Mouse (Mus musculus): ENCODE measurements around the gene Kdelr1. TPM values are rescaled to one million over a fixed set of nuclear protein-coding genes. Genes with fewer than 3 reads are reported as not detected.

Kdelr1 gene
- total RNA-seq, 2 experiments from 2014 or later, result 68.3 to 145 TPM

DNA sequence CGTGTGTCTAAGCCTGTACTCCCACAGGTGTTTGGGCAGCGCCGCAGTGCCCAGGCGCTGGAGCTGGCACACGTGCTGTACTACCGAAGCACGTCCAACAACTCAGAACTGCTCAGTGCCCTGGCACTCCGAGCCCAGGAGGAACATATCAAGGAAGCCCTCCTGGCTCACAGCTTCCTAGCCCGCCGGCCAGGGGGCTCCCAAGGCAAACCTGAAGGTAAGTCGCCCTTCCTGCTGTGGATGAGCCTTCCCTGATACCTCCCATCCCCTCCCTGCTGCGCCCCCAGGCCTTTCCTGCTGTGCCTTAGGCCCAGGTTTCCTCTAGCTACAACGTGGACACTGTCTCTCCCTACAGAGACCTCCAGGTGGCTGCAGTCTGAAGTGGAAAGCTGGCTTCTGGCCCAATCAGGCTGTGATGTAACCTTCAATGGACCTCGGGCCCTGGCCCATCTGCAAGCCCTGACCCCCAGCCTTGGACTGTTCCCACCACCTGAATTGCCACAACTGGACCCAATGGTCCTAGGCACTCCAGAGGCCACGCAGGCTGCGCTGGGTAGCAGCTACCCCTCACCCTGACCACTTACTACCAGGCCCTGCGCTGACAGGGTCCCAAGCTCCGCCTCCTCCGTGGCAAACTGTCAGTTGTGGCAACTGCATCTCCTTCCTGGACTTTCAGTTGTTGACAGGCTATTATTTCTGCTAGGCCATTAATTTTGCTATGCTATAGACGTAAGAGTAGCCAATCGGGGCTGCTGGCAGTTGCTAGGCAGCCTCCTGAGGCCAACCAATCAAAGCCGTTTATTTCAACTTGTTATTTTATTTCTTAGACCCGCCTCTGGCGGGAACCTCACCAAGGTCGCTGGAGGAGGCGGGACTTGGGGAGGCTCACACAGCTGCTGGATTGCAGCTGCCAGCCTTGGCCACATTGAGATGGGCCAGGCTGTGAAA is 43.8 kb downstream of the Kdelr1 start:
- peak; percentile 71 for ATAC-seq (replicated peaks; ENCODE audit: poor library complexity)

DNA sequence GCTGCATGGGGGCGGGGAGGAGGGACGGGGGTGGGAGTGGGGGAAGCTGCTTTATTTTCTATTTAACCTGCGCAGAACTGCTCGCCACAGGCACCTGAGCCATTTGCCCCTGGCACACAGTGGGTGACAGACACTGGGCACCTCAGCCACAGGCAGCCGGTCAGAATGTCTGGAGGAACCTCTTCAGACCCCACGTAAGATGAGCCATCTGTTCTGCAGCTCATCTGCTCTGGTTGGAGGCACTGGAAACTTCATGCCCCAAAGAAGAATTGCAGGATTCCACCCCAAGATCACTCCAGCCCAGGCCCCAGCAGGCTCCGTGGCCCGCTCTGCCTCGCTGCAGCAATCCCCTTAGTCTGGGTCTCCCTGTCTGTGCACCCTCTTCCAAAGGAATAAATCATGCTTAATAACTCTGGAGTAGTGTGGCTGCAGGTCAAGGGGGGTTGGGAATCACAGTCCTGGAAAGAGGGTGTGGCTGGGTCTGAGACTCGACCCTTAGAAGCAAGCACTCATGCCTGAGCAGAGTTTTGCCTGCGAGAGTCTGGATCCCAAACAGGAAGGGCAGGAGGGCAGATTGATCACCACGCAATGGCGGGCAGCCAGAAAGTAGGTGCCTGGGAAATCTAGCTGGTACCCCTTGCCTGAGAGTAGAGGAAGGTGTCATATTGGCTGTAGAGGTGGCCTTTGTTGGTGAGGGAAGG is 44.6 kb downstream of the Kdelr1 start:
- ATAC-seq (replicated peaks; ENCODE audit: poor library complexity), result no peak

DNA sequence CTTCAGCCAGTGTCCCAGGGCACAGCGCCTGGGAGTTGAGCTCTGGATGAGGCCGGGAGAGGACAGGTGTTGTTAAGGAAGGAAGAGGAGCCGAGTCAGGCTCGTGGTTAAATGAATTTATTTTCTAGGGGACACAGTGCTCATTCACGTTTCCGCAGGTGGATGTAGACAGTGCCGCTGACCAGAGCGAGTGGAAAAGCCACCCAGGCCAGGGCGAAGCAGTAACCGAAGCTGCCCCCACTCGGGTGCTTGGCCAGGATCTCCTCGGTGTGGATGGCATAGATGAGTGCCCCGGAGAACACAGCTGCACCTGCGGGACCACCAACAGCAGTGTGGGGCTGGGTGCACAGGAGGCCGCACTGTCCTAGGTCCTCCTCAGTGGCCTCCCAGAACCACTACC is 45.4 kb downstream of the Kdelr1 start:
- no peak for ATAC-seq (replicated peaks; ENCODE audit: poor library complexity)

DNA sequence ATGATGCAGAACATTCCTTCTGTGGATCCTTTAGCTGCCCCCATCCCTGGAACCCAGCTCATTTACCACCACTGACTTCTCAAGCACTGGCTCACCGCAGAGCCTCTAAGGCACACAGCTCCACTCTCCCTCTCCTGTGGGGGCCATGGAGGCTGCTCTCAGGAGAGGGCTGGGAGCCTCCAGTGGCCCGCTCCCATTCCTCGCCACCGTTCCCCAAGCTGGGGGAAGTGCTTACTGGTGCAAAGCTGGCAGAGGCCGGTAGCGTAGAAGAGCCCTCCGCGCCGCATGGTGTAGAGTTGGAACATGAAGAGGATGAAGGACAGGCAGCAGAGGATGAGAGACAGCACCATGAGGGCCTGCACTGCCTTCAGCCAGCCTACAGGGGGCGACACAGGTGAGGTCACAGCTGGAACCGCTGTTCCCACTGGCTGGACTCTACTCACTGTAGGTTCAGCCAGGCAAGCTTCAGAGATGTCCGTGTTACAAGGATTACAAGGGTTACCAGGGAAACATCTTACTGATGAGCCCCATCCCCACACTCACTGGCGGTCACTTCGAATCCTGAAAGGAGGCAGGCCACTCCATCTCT is 46.6 kb downstream of the Kdelr1 start:
- ATAC-seq (replicated peaks; ENCODE audit: poor library complexity), result no peak

DNA sequence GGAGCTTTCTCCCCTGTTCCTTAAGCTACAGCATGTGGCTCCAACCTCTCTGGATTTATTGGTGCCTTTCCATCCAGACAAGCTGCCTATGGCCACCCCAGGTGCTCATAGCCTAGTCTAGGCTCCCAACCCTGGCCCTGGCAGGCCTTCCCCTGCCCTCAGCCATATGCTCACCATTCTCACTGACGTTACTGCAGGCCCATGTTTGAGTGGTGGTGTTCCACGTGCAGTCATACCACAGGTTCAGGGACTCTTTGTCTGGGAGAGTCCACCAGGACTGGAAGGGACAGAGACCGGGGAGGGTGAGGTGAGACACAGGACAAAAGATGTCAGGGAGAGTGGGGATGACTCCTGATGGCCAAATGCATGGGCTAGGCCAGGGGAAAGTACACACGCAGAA is 47.2 kb downstream of the Kdelr1 start:
- ATAC-seq (replicated peaks; ENCODE audit: poor library complexity), result no peak

DNA sequence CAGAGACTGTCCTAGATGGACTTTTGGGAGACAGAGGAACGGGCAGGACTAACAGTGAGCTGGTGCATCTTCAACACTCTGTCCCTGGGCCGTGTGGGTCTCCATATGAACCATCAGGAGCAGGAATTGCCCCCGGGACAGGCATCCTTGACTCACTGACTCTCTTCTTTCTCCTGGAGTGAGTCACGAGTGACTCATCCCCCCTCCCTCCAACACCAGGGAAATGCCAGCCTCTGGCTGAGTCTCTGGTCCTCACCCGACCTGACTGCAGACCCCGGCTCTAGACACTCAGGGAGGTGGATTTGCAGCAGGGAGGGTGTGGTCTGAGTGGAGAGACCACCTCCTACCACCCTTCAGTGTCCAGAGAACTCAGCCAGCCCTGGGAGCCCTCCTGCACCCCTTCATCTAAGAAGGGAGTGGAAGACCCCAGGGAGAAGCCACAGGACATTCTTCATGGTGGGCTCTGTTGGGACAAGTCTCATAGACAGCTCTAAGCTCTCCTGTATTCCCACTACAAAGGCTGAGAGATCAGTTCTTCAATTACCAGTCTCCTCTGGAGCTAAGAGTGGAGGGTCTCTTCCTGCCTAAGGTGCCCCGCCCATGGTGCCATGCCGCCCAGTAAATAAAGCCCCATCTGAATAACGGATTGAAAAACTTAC is 48.1 kb downstream of the Kdelr1 start:
- no peak for ATAC-seq (replicated peaks; ENCODE audit: poor library complexity)

DNA sequence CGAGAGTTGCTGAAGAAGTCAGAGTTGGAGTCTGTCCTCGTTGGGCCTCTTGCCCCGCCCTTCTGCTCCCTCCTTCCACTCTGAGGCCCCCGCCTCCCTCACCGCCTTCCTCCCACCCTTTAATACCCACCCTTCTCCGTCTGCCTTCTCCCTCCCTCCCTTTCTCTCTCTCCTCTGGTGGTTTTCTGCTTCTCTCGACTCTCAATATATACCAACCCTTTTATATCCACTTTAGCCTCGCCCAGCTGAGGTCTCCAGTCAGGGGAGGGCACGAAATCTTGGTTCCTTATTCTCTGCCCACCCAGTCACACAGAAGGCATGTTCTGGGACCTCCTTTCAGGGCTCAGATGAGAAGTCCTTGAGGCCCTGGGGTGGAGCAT is 48.7 kb downstream of the Kdelr1 start, which contains the start of gene Emp3:
Emp3 (minus strand) TSS at position 163 of the 380 bp plus-strand sequence.
- ATAC-seq (replicated peaks; ENCODE audit: poor library complexity), result peak; percentile 22

DNA sequence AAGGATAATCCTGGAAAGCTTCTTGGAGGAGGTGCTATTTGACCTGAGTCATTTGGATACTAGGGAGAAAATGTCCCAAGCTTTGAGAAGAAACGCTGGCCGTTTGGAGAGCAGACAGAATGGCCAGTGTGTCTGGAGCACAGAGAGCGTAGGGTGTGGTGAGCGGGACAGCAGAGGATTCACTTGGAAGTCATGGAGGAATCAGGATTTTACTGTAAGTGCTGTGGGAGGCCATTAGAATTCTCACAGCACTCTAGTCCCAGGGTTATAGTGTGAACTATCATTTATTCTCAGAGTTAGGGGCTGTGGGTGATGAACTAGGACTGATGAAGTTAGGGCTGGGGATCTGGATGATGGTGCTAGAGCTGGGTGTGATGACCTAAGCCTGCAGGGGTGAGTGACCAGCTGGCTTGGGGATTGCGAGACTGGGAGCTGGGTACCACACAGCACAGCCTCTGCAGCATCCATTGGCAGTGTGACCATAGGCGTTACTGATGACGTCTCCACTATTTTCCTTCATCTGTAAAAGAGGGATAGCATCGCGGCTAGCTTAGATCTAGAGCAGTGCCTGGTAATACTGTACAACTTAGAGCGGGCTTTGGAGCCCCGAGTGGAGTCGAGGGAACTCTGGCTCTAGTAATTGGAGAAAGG is 49.5 kb downstream of the Kdelr1 start:
- no peak for ATAC-seq (replicated peaks; ENCODE audit: poor library complexity)

DNA sequence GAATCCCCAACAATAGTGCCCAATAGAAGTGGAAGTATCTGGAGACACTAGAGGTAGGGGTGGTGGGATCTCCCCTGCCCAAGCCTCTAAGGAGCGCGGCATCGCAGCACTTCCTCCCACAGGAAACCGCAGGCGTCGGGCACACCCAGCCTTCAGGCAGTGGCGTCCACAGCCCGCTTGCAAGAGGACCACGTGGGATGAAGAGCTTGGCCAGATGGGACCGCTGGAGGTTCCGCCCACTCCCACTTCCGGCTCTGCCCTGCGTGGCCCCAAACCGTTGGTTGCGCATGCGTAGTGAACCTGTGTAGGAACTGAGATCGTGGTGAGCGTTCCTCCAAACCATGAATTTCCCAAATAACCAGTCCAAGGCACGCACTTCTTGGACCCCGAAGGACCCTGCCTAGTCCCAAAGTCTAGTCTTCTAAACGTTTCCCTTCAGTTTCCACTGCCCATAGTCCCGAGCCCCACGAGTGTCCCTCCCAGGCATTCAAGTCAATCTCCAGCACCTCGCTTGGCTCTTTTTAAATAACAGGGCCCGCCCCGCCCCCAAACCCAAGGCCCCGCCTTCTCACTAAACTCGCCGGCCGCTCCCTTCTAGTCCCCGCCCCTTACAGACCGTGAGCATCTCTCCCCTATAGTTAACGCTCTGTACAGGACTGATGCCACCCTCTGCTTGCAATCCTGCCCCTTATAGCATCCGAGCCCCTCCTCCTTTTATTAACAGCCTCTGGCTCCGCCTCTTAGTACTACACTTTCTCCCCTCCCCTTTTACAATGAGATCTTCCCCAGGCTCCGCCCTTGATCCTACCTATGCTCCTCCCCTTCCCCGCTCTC is 50.6 kb downstream of the Kdelr1 start:
- ATAC-seq (replicated peaks; ENCODE audit: poor library complexity), result peak; percentile 67

DNA sequence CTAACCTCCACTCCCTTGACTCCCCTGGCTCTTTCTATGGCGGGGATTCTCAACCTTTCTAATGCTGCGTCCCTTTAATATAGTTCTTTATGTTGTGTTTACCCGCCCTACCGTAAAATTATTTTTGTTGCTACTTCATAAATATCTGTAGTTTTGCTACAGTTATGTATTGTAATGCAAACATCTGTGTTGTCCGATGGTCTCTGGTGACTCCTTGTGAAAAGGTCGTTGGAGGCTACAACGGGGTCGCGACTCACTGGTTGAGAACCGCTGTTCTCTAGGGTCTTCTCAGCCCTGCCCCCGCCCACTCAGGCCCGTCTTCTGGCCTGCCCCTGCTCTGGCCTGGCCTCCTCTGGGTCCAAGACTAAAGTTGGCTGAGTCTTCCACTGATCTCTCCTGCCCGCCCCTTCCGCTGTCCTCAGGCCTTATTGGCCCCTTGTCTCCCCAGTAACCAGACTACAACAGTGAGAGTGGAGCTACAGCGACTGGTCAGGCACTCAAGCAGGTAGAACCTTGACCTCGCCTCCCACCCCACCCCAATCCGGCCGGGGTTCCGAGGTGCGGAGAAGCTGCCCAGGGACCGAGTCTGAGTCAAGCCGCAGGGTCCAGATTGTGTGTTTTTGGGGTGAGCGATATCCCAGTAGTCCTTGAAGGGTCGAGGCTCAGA is 51.3 kb downstream of the Kdelr1 start, which contains the start of gene Ccdc114:
Ccdc114 (plus strand) TSS at position 311 of the 667 bp plus-strand sequence.
- peak; percentile 22 for ATAC-seq (replicated peaks; ENCODE audit: poor library complexity)

DNA sequence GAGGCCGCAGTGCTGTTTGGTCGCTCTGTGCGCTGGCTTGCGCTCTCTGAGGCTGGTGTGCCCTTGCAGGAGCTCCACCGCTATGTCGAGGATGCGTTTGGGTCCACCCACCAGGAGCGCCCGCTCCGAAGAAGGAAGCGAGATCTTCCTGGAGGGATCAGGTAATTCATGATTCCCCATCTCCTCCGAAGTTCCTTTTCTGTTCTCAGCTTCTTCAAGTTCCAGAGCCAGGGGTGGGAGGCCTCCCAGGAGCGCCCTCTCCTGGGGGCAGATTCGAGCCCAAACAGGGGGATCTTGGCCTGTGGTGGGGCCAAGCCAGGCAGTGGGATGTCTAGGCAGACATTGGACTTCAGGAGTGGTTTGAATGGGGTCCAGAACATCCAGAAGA is 51.9 kb downstream of the Kdelr1 start:
- no peak for ATAC-seq (replicated peaks; ENCODE audit: poor library complexity)

DNA sequence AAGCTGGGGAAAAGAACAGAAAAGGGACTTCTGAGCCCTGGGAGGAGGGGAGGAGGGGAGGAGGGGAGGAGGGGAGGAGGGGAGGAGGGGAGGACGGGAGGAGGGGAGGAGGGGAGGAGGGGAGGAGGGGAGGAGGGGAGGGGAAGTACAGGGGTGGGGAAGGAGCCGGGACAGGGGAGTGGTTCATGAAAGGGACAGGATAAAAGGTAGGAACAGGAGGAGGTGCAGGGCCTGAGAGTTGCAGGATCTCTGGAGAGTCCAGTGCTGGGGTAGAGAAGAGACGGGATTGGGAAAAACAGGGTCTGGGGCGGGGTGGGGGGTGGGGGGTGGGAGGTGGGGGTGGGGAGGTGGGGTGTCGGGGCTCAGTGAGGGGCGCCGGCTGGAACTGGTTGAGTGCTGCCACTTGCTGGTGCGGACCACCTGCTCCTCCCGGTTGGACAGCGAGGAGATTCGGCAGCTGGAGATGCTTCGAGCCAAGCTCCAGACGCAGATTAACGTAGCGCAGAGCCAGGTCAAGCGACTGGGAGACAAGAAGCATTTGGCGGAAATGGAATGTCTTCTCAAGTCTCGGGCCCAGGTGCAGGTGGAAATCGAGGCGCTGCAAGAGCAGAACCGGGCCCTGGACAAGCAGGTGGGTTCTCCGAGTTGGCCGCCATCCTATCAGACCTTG is 56.2 kb downstream of the Kdelr1 start:
- no peak for ATAC-seq (replicated peaks; ENCODE audit: poor library complexity)

DNA sequence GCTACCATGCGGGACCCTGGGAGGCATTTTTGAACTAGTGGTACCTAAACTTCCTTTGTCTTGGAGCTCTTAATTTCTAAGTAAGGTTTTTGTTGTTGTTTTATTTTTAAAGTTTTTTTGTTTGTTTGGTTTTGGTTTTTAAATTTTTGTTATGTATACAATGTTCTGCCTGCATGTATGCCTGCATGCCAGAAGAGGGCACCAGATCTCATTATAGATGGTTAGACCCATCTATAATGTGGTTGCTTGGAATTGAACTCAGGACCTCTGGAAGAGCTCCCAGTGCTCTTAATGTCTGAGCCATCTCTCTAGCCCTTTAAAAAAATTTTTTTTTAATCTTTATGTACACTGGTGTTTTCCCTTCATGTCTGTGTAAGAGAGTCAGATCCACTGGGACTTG is 57.1 kb downstream of the Kdelr1 start:
- ATAC-seq (replicated peaks; ENCODE audit: poor library complexity), result no peak

Other genes with a start within 250 kb of the Kdelr1 start
- gene Rasip1, start 245.3 kb upstream of the Kdelr1 start, total RNA-seq (2015), result 0.10 TPM in 1 of 2 replicates, not detected in the other
- 0.08 TPM in 1 of 2 replicates, not detected in the other for gene Rasip1, start 245.3 kb upstream of the Kdelr1 start, total RNA-seq (2017)
- 0.64 TPM in 1 of 2 replicates, not detected in the other for gene Mamstr, start 232.8 kb upstream of the Kdelr1 start, total RNA-seq (2015)
- 0.12 TPM in 1 of 2 replicates, not detected in the other for gene Mamstr, start 232.8 kb upstream of the Kdelr1 start, total RNA-seq (2017)
- gene Fut2, start 206.4 kb upstream of the Kdelr1 start, total RNA-seq (2015), result not detected in 2 replicates
- not detected in 2 replicates for gene Fut2, start 206.4 kb upstream of the Kdelr1 start, total RNA-seq (2017)
- not detected in 2 replicates for gene Ntn5, start 188.8 kb upstream of the Kdelr1 start, total RNA-seq (2015)
- not detected in 2 replicates for gene Ntn5, start 188.8 kb upstream of the Kdelr1 start, total RNA-seq (2017)
- not detected in 2 replicates for gene Sec1, start 178.4 kb upstream of the Kdelr1 start, total RNA-seq (2015)
- gene Sec1, start 178.4 kb upstream of the Kdelr1 start, total RNA-seq (2017), result not detected in 2 replicates
- not detected in 2 replicates for gene Car11, start 172.9 kb upstream of the Kdelr1 start, total RNA-seq (2015)
- gene Car11, start 172.9 kb upstream of the Kdelr1 start, total RNA-seq (2017), result not detected in 2 replicates
- gene Dbp, start 167.7 kb upstream of the Kdelr1 start, total RNA-seq (2015), result 3.6 and 5.6 TPM in 2 replicates
- gene Dbp, start 167.7 kb upstream of the Kdelr1 start, total RNA-seq (2017), result 6.2 and 7.2 TPM in 2 replicates
- 1,825 and 1,988 TPM in 2 replicates for gene Rpl18, start 157.3 kb upstream of the Kdelr1 start, total RNA-seq (2015)
- gene Rpl18, start 157.3 kb upstream of the Kdelr1 start, total RNA-seq (2017), result 1,777 and 2,306 TPM in 2 replicates
- gene Sphk2, start 154.8 kb upstream of the Kdelr1 start, total RNA-seq (2015), result 10.6 and 14.5 TPM in 2 replicates
- gene Sphk2, start 154.8 kb upstream of the Kdelr1 start, total RNA-seq (2017), result 9.8 and 10.2 TPM in 2 replicates
- gene Fam83e, start 151.6 kb upstream of the Kdelr1 start, total RNA-seq (2015), result 0.54 and 0.78 TPM in 2 replicates
- gene Fam83e, start 151.6 kb upstream of the Kdelr1 start, total RNA-seq (2017), result 0.37 and 0.51 TPM in 2 replicates
- not detected in 2 replicates for gene Spaca4, start 147.0 kb upstream of the Kdelr1 start, total RNA-seq (2015)
- gene Spaca4, start 147.0 kb upstream of the Kdelr1 start, total RNA-seq (2017), result not detected in 2 replicates
- gene Lmtk3, start 89.0 kb upstream of the Kdelr1 start, total RNA-seq (2015), result 0.07 TPM in 2 replicates
- gene Lmtk3, start 89.0 kb upstream of the Kdelr1 start, total RNA-seq (2017), result not detected in 2 replicates
- gene Sult2b1, start 88.1 kb upstream of the Kdelr1 start, total RNA-seq (2015), result 1.2 and 1.7 TPM in 2 replicates
- 1.9 and 6.4 TPM in 2 replicates for gene Sult2b1, start 88.1 kb upstream of the Kdelr1 start, total RNA-seq (2017)
- gene Cyth2, start 58.2 kb upstream of the Kdelr1 start, total RNA-seq (2015), result 17.9 and 26.3 TPM in 2 replicates
- gene Cyth2, start 58.2 kb upstream of the Kdelr1 start, total RNA-seq (2017), result 32.4 and 34.5 TPM in 2 replicates
- gene Kcnj14, start 48.0 kb upstream of the Kdelr1 start, total RNA-seq (2015), result 0.05 TPM in 2 replicates
- gene Kcnj14, start 48.0 kb upstream of the Kdelr1 start, total RNA-seq (2017), result not detected in 2 replicates
- gene Grwd1, start 41.8 kb upstream of the Kdelr1 start, total RNA-seq (2015), result 22.6 and 25.1 TPM in 2 replicates
- gene Grwd1, start 41.8 kb upstream of the Kdelr1 start, total RNA-seq (2017), result 24.2 and 26.9 TPM in 2 replicates
- gene Grin2d, start 5.6 kb downstream of the Kdelr1 start, total RNA-seq (2015), result not detected in 2 replicates
- under 0.01 TPM in 1 of 2 replicates, not detected in the other for gene Grin2d, start 5.6 kb downstream of the Kdelr1 start, total RNA-seq (2017)
- 1.3 and 1.5 TPM in 2 replicates for gene Syngr4, start 23.9 kb downstream of the Kdelr1 start, total RNA-seq (2015)
- gene Syngr4, start 23.9 kb downstream of the Kdelr1 start, total RNA-seq (2017), result 2.1 TPM in 1 of 2 replicates, not detected in the other
- gene Tmem143, start 24.2 kb downstream of the Kdelr1 start, total RNA-seq (2015), result 5.3 TPM in 2 replicates
- gene Tmem143, start 24.2 kb downstream of the Kdelr1 start, total RNA-seq (2017), result 8.1 and 17.2 TPM in 2 replicates
- gene Emp3, start 48.6 kb downstream of the Kdelr1 start, total RNA-seq (2015), result 238 and 280 TPM in 2 replicates
- gene Emp3, start 48.6 kb downstream of the Kdelr1 start, total RNA-seq (2017), result 186 and 203 TPM in 2 replicates
- 0.99 and 2.0 TPM in 2 replicates for gene Ccdc114, start 51.3 kb downstream of the Kdelr1 start, total RNA-seq (2015)
- 2.6 and 3.3 TPM in 2 replicates for gene Ccdc114, start 51.3 kb downstream of the Kdelr1 start, total RNA-seq (2017)
- gene Abcc6, start 157.5 kb downstream of the Kdelr1 start, total RNA-seq (2015), result not detected in 2 replicates
- gene Abcc6, start 157.5 kb downstream of the Kdelr1 start, total RNA-seq (2017), result not detected in 2 replicates
- 38.6 and 39.3 TPM in 2 replicates for gene Nomo1, start 160.9 kb downstream of the Kdelr1 start, total RNA-seq (2015)
- gene Nomo1, start 160.9 kb downstream of the Kdelr1 start, total RNA-seq (2017), result 53.2 and 57.4 TPM in 2 replicates
- not detected in 2 replicates for gene Kcnj11, start 228.0 kb downstream of the Kdelr1 start, total RNA-seq (2015)
- not detected in 2 replicates for gene Kcnj11, start 228.0 kb downstream of the Kdelr1 start, total RNA-seq (2017)

All from megakaryocyte progenitor cell, adult 5-6 weeks (primary cell).